In genomic region chr10:117278510-117278909, GRCm38 (mm10) we compare ENCODE assay signal across 13 mouse cellular contexts. TPM values are rescaled to one million over a fixed set of nuclear protein-coding genes. Genes with fewer than 3 reads are reported as not detected.
"Had no signal": no experiment of that assay in that cellular context is flagged by ENCODE, and none has a peak within 500 bp of the region (broad histone marks: within the 10 kb centered on the region; RNA-seq: fewer than 3 reads in every experiment).

No protein-coding gene starts in this region.

RNA-seq across cellular contexts. Expression of gene Lyz1, which starts 14.2 kb away (rescaled TPM):
- polyA plus RNA-seq: lung, embryonic 14.5 days; midbrain, embryonic 11.5 days; midbrain, embryonic 13.5 days; midbrain, embryonic 15.5 days; myocyte; neural tube, embryonic 11.5 days; stomach, embryonic 14.5 days had no signal

RNA-seq across cellular contexts. Expression of gene 9530003J23Rik, which starts 40.0 kb away (rescaled TPM):
- total RNA-seq: megakaryocyte progenitor cell, adult 5-6 weeks had no signal
- polyA plus RNA-seq: lung, embryonic 14.5 days; midbrain, embryonic 13.5 days; midbrain, embryonic 15.5 days; myocyte; neural tube, embryonic 11.5 days; neural tube, embryonic 13.5 days; neural tube, embryonic 15.5 days; small intestine, adult 2 months; stomach, embryonic 14.5 days; stomach, embryonic 16.5 days; thymus, postnatal 0 days had no signal
